Mouse (Mus musculus): ENCODE measurements around the gene Rbp7.

DNA sequence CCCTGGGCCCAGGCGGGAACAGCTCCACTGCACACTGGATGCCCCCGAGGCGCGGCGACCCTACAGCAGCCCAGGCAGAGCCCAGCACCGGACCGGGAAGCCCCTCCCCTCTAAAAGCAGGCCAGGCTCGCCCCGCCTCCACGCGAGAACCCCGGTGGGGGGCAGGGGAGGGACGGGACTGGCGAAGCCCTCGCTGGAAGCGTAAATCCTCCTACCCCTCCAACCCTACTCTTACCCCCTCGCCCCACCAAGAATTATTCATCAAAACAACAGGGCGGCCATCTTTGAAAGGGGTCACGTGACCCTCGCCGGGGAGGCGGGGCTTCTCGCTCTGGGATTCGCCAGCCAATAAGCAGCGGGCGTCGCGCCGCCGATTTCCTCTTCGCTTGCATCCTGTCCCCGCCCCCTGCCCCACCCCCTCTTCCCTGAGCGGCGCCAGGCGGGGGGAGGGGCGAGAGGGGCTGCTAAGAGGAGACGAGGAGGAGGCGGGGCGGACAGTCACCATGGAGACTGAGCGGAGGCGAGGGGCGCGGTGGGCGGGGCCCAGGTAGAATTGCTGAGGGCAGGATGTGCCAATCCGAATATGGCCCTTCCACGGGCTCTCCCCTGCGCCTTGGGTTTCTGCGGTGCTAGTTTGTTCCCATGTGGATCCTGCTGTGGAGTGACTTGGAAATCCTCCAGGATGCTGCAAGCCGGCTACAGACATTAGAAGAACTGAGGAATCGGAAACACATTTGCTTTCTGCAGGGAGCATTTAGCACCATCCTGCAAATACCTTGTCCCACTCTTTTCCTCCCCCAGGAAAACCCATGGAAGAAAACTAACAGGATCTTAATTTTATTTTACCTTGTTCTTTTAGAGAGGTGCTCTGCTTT is 28.2 kb downstream of the Rbp7 start, which contains the start of gene Ube4b:
- no peak for TF ChIP-seq CTCF (IDR thresholded peaks at IDR 0.05; ENCODE audit: low read depth, low read length)
- TF ChIP-seq POLR2A (IDR thresholded peaks at IDR 0.05; ENCODE audit: extremely low read depth, insufficient read depth, low read length), result 0 out of 2 replicates have a peak, but pooled peaks have one; percentile 55

Measured in liver, adult 2 months (tissue).